Mouse (Mus musculus): ENCODE measurements around the gene Usp54. TPM values are rescaled to one million over a fixed set of nuclear protein-coding genes. Genes with fewer than 3 reads are reported as not detected.

Gene Usp54
- 10 to 100 TPM; 15.2 to 15.4 TPM for total RNA-seq (2021)

DNA sequence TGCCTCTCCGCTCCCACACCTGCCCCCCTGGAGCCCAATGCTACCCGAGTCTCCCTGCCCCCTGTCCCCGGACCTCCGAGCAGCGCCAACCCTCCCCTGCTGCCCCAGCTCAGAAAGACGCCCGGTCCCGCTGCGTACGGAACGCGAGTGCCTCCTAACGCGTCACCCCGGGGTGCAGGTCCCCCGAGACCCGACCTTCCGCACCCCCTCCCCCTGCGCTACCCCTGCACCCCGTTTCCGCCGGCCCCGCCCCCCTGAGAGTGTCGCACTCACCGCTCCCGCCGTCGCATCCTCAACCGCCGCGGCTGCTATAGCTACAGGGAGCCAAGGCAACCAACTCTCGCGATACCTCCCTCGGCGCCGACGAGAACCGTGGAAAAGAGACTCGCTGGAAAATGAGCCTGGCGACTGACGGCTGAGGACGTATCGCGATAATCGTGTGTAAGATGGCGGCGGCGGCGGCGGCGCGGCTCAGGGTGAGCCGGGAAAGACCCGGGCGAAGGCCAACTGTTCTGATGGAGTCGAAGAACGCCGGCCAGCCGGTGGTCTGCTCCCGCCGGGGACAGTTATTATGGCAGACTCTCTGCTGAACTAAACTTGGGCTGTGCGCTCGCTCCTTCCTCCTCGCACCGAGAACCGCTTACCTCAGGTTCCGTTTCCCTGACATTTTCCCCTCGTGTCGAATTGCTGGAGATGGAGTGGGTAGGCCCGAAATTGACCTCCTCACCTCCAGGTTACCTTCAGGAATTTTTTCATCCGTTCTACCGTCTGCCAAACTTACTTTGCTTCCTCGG is at the start of gene Usp54:
Usp54 (minus strand) TSS at position 420 of the 794 bp plus-strand sequence.
- DNase-seq, result peak; percentile 98

DNA sequence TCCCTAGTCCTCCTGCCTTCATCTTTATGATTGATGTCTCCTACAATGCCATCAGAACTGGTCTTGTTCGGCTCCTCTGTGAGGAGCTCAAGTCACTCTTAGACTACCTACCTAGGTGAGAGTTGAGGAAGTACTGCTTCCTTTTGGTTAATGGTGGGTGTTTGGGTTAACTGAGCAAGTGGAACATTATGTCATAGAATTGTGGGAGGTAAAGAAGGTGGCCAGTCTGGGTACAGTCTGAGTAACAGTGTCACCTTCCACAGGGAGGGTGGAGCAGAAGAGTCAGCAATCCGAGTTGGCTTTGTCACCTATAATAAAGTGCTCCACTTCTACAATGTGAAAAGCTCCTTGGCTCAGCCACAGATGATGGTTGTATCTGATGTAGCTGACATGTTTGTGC is 48.1 kb upstream of the Usp54 start:
- DNase-seq, result no peak

DNA sequence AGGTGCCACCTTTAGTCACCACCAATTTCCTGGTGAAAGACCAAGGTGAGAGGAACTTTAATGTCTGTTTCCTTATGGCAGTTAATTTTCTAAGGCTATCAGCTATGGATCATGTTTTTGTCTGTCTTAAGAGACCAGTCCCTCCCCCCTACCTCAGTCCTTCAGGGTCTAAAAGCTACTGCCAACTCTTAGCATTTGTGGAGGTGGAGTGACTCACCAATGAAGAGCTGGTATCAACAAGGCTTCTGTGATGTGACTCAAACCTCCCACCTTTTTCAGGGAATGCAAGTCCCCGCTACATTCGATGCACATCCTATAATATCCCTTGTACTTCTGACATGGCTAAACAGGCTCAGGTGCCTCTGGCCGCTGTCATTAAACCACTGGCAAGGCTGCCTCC is 45.7 kb upstream of the Usp54 start:
- no peak for DNase-seq

DNA sequence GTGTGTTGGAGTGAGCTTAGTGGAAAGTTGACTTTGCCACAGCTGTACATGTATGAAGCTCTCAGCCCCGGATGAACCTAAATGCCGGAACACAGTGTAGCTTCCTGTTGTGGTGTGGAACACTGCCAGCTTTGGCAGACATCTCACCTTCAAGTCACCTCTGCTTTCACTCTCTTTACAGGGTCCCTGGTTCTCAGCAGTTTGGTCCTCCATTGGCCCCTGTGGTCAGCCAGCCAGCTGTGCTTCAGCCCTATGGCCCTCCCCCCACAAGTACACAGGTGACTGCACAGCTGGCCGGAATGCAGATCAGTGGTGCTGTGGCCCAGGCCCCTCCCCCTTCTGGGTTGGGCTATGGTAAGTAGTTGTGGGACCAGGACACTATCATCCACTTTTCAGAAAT is 41.6 kb upstream of the Usp54 start:
- DNase-seq, result peak; percentile 51

DNA sequence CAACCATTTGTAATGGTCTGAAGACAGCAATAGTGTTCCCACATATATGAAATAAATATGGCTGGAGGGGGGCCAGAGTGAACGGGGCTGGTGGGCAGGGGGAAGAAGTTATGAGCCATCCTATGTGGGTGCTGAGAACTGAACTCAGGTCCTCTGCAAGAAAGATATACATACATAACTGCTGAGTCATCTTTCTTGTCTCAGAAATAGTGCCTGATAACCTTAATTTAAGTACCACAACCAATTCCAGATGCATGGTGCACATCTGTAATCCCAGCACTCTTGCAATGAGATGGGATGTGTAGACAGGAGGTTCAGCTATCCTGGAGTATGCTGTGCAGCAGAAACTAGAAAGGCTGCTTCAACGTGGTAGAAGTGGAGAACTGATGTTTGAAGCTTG is 40.9 kb upstream of the Usp54 start:
- no peak for DNase-seq

DNA sequence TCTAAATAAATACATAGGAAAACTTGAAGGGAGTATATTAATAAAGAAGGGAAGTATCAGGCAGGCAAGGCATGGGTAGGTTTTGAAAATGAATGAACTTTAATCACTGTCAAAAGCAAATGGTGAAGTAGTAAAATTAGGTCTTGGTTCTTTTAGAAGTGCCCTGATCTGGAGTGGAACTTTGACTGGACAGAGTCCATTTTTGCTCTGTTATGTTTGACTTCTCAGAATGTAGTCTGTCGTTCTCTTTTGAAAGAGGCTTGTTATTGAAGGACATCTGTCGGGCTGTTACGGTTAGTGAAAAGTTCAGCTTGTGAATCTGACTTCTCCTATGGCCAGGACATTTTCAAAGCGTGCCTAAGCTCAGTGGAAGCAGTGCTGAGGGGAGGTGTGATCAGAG is 37.0 kb upstream of the Usp54 start:
- no peak for DNase-seq

DNA sequence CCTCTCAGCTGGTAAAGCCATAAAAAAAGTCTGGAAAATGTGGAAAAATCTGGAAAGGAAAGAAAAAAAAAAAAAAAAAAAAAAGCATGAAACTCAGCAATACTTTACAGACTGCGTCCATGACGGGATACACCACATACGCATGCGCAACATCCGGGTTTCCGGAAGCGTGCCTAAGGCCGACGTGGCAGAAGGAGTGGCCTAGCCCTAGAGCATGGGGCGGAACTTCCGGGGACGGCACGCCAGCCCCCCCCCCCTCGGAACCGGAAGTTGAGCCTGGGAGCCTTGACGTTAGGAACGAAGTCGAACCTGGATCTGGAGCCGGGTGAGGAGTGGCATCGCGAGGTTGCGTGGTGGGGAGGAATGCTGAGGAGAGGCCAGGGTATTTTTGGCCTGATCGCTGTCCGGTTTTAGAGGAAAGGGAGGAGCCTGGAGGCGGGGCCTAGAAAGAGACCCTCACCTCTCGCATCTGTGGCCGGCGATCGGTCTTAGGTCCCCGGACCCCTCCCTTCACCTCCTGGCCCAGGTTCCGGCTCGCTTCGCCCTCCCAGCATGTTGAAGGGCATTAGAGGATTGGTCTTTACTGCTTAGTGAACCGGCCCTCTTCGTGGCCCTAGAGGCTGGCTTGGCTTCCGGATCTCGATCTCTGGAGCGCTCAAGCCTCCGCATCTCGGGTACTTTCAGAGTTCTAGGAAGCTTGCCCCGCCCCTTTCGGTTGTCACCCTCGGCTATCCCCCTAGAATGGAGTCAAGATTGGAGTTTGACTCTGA is 33.4 kb upstream of the Usp54 start, which contains the start of gene Sec24c:
Sec24c (plus strand) TSS at position 245 of the 770 bp plus-strand sequence.
- DNase-seq, result peak; percentile 99

DNA sequence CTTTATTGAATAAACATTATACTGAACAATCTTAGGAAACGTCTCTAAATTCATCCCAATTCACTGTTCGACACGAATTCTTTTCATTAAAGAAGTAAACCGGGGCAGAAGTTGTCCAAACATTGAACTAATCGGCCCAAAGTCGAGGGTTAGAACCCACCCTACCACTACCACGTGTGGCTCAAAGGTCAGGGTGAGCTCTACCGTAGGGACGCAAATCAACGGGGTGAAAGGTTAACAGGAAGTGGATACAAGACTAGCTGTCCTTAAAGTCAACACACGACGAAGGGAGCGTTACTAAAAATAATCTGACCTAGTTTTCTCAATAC is 32.8 kb upstream of the Usp54 start:
- DNase-seq, result no peak

DNA sequence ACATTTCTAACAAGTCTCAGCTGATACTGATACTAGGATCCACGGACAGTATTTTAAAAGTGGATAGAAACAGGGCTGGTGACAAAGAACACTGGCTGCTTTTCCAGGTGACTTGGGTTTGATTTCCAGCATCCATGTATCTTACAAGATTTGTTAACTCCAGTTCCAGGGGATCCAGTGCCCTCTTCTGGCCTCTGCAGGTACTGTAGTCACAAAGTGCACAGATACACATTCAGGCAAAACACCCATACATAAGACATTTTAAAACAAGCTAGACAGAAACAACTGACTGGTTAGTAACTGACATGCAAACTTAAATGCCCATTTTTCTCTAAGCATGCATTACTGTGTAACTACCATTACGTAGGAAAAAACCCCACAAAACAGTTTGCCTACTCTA is 32.1 kb upstream of the Usp54 start:
- DNase-seq, result peak; percentile 69

DNA sequence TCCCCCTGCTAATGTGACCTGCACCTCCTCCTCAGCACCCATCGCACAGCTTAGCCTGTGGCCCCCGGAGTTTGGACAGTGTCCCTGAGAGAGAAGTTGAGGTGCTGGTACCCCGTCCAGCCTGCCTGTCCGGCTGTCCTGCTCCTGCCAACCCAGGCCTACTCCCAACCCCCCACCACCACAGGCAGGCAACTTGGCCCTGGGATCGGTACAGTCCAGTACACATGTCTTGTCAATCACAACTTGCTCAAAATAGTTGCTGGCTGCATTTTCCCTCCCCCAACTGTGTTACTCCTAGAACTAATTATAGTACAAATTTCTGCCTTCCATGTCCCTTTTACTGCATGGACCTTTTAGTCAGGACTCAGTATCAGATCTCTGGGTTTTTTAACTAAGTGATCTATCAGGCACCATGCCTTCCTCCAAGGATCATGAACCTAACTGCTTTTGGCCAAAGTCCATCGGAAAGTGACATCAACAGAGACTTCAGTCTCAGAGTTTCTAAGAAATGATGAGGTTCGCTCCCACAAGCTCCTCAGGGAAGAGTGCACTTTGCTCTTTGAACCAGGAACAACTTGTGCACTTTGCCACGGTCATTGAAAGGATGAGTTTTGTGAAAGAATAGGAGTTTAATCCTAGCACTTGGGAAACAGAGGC is 27.4 kb upstream of the Usp54 start, which contains the start of gene Synpo2l:
Synpo2l (minus strand) TSS at position 201 of the 657 bp plus-strand sequence.
- peak; percentile 77 for DNase-seq

DNA sequence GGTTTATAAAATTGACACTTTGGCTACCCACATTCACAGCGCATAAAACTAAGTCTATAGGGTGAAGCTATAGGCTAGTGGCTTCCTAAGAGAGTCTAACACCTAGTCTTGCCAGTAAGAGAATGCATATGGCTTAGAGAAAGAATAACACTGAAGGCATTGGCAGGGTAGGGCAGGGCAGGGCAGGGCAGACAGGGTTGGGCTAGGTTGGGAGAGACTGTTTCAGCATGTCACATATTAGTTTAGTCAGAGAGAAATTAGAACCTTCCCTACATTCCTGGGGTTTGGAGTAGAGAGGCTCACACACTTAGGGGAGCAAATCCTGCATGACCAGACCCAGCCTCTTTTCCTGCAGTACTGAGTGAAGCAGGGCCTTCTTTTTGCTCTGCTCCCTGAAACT is 26.6 kb upstream of the Usp54 start:
- no peak for DNase-seq

DNA sequence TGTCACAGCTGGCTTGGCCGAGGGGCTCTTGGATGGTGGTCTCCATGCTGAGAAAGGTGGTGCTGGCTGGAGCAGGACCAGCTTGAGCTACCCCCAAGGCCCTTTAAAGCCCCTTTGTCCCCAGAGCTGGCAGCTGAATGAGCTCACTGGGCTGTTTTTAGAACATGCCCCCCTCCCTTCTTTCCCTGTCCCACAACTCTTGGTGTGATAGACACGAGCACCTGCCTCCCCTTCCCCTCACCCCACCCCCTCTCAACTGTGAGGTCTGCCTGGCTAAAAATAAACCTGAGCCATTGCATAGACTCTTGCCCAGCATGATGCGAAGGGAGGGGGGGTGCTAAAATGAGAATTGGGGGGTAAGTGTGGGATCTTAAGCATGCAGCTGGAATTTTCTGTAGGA is 23.6 kb upstream of the Usp54 start:
- DNase-seq, result peak; percentile 65

DNA sequence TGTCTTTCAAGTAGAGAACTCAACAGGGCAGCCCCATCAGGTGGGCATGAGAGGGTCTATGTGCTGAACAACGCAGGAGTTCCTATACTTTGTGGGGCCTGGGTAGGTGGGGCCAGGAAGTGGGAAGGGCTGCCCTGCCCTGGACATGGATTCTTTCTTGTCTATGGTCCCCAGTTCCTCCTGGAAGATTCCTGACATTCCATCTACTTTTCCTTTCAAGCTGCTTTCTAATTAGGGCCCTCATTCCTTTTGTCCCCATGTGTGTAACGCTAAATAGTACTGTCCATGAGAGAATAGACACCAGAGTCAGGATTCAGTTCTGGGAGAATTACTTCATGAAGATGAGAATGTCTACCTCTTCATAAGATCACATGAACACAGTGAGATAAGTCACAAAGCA is 22.7 kb upstream of the Usp54 start:
- DNase-seq, result no peak

DNA sequence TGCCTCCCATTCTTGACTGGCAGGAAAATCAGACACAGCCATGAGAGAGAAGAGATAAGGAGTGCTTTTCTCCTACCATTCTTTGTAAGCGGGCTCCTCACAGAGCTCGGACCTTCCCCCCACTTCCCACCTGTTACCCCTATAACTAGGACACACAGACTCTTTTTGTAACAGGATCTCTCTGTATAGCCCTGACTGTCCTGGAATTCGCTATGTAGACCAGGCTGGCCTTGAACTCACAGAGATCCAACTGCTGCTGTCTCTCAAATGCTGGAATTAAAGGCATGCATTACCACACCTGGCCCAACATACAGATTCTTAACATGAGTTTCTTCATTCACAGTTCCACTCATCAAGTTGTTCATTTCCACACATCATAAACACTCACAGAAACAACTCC is 21.9 kb upstream of the Usp54 start:
- no peak for DNase-seq

DNA sequence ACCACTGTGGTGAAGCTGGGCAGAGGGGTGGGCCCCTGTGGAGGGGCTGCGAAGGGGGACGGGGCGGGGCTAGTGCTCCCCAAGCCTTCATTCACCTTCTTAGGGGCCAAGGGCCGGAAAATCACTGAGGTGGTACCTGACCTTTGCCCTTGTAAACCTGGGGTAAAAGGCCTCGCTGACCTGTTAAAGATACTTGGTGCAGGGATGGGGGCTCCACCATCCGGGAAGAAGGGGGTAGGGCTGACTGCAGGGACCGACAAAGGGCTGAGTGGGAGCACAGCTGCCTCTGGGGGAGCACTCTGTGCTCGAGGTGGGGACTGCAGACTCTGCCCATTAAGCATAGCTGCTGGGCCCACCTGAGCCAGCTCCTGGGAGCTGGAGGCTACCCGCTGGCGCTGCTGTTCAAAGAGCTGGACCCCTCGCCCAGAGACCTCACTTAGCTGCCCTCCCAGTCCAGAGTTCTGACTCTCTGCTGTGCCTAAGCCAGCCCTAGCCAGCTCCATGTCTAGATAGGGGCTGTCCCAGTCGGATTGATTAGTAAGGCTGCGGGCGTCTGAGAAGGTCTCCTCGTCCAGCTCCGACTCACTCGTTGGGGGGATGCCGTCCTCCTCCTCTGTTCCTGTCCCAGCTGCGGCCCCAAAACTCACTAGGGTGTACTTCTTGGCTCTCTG is 20.9 kb upstream of the Usp54 start:
- peak; percentile 43 for DNase-seq

DNA sequence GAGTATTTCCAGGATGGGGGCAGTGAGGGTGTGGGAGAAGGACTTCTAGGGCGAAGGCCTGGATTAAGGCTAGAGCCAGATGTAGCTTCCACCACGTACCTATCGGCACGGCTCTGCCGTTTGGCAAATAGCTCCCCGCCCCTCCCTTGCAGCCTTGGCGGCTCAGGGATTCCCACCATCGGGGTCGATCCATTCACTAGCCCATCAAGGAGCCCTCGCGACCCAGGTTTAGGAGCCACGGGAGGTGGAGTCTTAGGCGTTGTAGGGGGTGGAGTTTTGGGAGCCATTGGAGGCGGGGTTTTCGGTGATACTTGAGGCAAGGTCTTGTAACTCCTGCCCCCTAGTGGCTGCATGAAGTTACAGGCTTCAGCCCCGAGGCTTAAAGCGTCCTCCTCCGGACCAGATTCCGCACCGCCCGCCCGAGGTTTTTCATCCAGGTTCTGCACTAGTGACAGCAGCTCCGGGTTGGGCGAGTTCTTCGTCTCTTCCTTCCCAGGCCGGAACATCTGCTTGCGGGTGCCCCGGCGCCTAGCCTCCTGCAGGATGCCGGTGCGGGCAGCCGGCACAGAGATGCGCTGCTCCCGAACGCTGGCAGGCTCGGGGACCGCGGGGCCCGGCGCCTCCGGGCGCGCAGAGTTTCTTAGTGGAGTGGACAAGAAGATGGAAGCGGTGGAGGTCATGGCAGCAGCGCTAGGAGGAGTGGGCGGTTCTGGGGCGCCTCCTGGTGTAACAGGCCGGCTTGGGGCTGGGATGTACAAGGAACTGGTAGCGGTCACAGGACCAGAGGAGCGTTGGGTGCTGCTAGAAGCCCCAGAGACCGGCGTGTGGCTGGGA is 20.2 kb upstream of the Usp54 start:
- peak; percentile 96 for DNase-seq

DNA sequence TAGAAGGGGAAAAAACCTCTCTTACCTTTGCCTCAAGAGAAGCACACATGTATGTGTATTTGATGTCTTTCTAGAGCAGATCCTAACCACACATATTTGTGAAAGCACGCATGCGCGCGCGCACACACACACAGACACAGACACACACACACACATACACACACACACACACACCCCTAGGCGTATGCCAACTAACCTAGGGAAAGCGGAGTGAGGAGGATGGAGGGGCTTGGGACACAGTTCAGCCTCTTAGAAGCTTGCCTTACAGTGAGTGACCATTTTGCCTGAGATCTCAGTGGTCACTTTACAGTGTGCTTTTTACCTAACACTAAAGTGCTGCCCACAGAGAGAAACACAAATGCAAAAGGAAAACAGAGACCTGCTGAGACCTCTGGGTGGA is 18.8 kb upstream of the Usp54 start:
- no peak for DNase-seq

DNA sequence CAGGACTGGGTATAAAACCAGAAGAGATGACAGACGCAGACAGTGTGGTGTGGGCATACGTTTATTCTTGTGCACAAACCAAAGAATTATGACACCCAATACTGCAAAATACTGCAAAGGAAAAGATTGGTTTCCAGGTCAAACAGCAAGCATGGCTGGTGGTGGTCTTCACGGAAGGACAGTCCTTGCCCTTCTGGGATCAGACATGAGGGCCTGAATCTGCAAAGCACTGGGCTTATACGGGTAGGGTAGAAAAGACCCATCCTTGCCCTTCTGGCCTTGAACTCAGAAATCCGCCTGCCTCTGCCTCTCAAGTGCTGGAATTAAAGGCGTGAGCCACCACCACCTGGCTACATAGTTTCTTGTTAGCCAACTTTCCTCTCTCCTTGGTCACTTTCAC is 18.0 kb upstream of the Usp54 start:
- DNase-seq, result no peak

DNA sequence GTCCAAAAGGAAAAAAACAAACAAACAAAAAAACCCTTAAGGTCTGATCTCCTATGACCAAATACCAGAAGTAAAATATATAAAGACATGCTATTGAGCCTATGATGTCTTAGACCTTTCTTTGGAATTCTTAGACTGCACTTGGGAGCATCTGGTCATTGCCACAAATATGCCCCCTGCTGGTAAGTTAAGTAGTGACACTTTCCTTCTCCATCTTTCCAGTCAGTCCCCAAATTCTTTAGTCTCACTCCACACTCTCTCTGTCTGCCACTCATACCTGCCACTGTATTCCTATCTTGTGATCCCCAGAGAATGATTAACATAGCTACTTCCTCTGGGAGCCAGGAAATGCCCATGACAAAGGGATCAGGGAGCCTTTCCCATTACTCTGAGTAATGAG is 17.5 kb upstream of the Usp54 start:
- peak; percentile 61 for DNase-seq

DNA sequence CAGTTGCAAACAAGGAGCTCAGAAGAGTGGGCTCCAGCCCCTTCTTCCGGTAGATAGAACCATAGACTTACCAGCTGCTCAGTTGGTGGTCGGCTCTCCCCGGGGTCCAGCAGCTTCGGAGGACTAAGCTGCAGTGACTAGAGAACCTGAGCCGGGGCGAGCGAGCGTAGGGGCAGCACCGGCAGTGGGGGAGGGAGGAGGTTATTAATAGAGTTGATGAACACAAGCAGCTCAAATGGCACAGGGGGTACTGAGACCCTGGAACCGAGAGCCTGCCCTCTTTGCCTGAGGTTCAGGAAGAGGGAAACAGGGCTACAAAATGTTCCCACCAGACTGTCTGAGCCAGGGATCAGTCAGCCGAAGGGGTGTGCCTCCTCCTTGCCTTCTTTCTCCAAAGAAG is 15.5 kb upstream of the Usp54 start, which contains the start of gene Myoz1:
Myoz1 (minus strand) TSS at position 180 of the 400 bp plus-strand sequence.
- no peak for DNase-seq

DNA sequence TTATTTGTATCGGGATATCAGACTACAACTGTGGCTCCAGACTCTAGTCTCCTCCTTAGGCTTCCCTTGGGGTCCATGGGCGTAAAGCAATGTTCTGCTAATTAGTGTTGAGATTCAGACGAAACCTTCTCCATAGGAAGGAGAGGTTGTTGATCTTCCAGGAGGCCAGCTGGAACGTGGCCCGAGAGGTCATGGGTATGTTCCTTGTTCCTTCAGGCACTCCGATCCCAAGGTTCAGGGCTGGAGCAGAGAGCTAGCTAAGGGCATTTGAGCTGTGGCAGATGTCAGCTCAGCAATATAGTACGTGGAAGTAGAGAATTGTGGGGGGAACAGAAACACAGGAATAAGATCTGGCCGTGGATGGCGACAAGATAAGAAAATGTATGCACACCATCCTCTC is 14.9 kb upstream of the Usp54 start:
- DNase-seq, result no peak

All from heart, postnatal 4 days (tissue).